Mouse (Mus musculus) thymus, adult 2 months (tissue): ENCODE results near the gene H2al1m. TPM values are rescaled to one million over a fixed set of nuclear protein-coding genes. Genes with fewer than 3 reads are reported as not detected.
"Not testable (repeated sequence)": the region's sequence is repeated elsewhere in the genome, so short reads cannot be mapped to it uniquely, and the experiment has no call there.

ENCODE experiments used
- DNase-seq: peaks from one replicate; pipeline ENCODE4 v3.0.0; 2021
- H3K27ac ChIP-seq: fragments of 200-500 bp; 2 replicates; pipeline ENCODE4 v1.5.1; 2012; ENCODE audit warnings: low read length, control low read depth; ENCODE audit not compliant: control insufficient read depth, insufficient read depth
- H3K27me3 ChIP-seq: fragments of 200-500 bp; 2 replicates; pipeline ENCODE4 v1.6.1; 2012; ENCODE audit warnings: mild to moderate bottlenecking, low read length, moderate library complexity, mixed read lengths; ENCODE audit not compliant: control insufficient read depth, insufficient read depth
- H3K36me3 ChIP-seq: fragments of 200-500 bp; 2 replicates; pipeline ENCODE4 v1.6.1; 2012; ENCODE audit warnings: mild to moderate bottlenecking, low read length, moderate library complexity; ENCODE audit not compliant: control insufficient read depth, insufficient read depth
- H3K4me1 ChIP-seq: fragments of 200-500 bp; replicated peaks from 2 replicates; pipeline ENCODE4 v1.6.1; 2012; ENCODE audit warnings: low read length; ENCODE audit not compliant: control insufficient read depth, insufficient read depth
- H3K4me3 ChIP-seq: fragments of 200-500 bp; 2 replicates; pipeline ENCODE4 v1.5.1; 2012; ENCODE audit warnings: mild to moderate bottlenecking, low read length, control low read depth, moderate library complexity; ENCODE audit not compliant: control insufficient read depth, insufficient read depth
- CTCF ChIP-seq: fragments of 200-500 bp; IDR thresholded peaks from 2 replicates; pipeline ENCODE4 v1.5.1; 2012; ENCODE audit warnings: mild to moderate bottlenecking, control low read depth, low read length, moderate library complexity, borderline replicate concordance; ENCODE audit not compliant: control insufficient read depth, poor library complexity, insufficient read depth; ENCODE audit errors: extremely low read depth
- POLR2A ChIP-seq: fragments of 200-500 bp; IDR thresholded peaks from 2 replicates; pipeline ENCODE4 v1.6.1; 2012; ENCODE audit warnings: mild to moderate bottlenecking, low read length, control low read depth, moderate library complexity; ENCODE audit not compliant: control insufficient read depth, poor library complexity, insufficient read depth; ENCODE audit errors: extremely low read depth
- WGBS: fragments of 180-500 bp; shearing (Covaris S2); methylation state at CpG from one replicate; pipeline ENCODE4 v1.1.7; 2018; 5-methylcytosine and 5-hydroxymethylcytosine counted together
- polyA plus RNA-seq: library from polyadenylated mRNA; depleted of rRNA; stranded (reverse); fragments of >200 nt; gene quantifications from 2 replicates; pipeline ENCODE4 v1.2.3, GENCODE M21; 2012; rRNA removed

H2al1m gene
- polyA plus RNA-seq, 1 experiment: 0.57 TPM

- Histone ChIP-seq H3K27me3 (no peaks in the 10 kb centered on the region), H3K27ac (no peak overlapping the region), H3K4me1 (no peaks in the 10 kb centered on the region), H3K4me3 (no peak overlapping the region), H3K36me3 (no peaks in the 10 kb centered on the region)
- 94% methylated on average over 1 of the region's 1 CpGs for WGBS
- TF ChIP-seq CTCF (no peak), POLR2A (no peak)
- DNase-seq: no peak
Observed at GRCm38 (mm10) chrX:9303455-9303854, 19.9 kb downstream of the H2al1m start.

- H3K36me3 ChIP-seq, H3K27ac ChIP-seq, H3K27me3 ChIP-seq, H3K4me3 ChIP-seq, DNase-seq, H3K4me1 ChIP-seq: not testable (repeated sequence)
Observed at GRCm38 (mm10) chrX:9316457-9316856, 32.9 kb downstream of the H2al1m start.

GRCm38 (mm10) chrX:9327954-9328353, 44.4 kb downstream of the H2al1m start:
- H3K27ac ChIP-seq, DNase-seq, H3K36me3 ChIP-seq, H3K4me3 ChIP-seq, H3K27me3 ChIP-seq, H3K4me1 ChIP-seq: not testable (repeated sequence)
- WGBS: 98% methylated on average over 8 of the region's 26 CpGs

- not testable (repeated sequence) for H3K4me3 ChIP-seq, DNase-seq, H3K36me3 ChIP-seq, H3K27ac ChIP-seq, H3K4me1 ChIP-seq, H3K27me3 ChIP-seq
- 79% methylated on average over 12 of the region's 12 CpGs for WGBS
Observed at GRCm38 (mm10) chrX:9332366-9332962, 48.9 kb downstream of the H2al1m start.

- H3K36me3 ChIP-seq, H3K27me3 ChIP-seq, H3K4me1 ChIP-seq, H3K4me3 ChIP-seq, H3K27ac ChIP-seq: not testable (repeated sequence)
- DNase-seq: peak; percentile 15
- 21% methylated on average over 2 of the region's 2 CpGs for WGBS
Observed at GRCm38 (mm10) chrX:9333035-9333434, 49.5 kb downstream of the H2al1m start.

Other genes starting within 250 kb of the H2al1m start
- not detected in 2 replicates for gene Fthl17f, start 220.7 kb upstream of the H2al1m start, polyA plus RNA-seq
- not detected in 2 replicates for gene 4930402K13Rik, start 179.2 kb upstream of the H2al1m start, polyA plus RNA-seq
- 0.31 and 0.36 TPM in 2 replicates for gene Lancl3, start 83.9 kb upstream of the H2al1m start, polyA plus RNA-seq
- not detected in 2 replicates for gene Gm14862, start 26.9 kb upstream of the H2al1m start, polyA plus RNA-seq
- 1.6 and 2.2 TPM in 2 replicates for gene Xk, start 11.0 kb upstream of the H2al1m start, polyA plus RNA-seq
- gene H2al1k, start 66.9 kb downstream of the H2al1m start, polyA plus RNA-seq: not detected in 2 replicates
- gene Cybb, start 204.0 kb downstream of the H2al1m start, polyA plus RNA-seq: 3.3 and 3.9 TPM in 2 replicates